Mouse (Mus musculus) thymus, postnatal 14 days (tissue): Measurements from ENCODE around the gene Dclk1.

Experiments used
- DNase-seq: peaks from one replicate; pipeline ENCODE4 v3.0.0; 2021

Gene Dclk1

DNA sequence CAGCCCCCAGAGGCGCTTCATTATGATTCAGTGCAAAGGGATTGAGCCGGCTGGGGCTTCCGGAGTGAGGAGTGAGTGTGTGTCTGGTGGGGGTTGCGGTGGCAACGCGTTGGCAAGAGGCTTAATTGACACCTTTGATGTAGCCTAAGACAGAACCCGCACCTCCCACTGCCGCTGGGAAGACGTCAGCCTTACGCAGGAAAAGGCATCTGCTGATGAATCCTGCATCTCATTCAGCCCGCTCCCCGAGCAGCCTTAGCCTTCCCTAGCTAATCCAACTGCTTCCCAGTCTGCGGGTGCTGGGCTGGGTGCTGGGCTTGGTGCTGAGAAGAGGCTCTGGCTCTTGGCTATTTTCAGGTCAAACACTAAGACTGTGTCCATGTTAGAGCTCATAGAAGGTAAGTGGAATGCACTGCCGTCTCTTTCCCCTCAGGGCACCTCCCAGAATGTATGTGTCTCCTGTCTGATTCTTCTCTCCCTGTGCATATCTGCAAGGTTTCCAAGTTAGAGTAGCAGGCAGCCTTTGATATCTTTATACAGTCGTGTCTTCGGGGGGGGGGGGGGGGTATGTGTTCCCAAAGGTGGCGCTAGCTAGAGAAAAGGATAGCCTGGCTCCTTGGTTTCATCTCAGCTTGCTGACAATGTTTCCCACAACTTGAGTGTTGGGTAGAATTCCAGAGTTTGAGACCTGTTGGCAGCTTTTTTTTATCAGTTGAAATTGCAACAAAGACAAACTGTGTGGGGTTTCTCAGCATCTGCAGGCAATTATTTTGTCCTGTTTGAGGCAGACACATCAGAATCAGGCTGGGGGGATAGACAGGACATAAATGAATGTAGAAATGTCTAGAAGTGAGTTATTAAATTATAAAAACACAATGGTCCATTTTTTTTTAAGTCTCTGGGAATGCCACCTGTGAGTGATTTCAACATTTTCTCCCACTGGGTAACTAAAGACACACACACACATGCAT lies 219.8 kb downstream of the Dclk1 start:
- DNase-seq = peak; percentile 15

GRCm38 (mm10) chr3:55462904-55463668 lies 220.9 kb downstream of the Dclk1 start:
- DNase-seq = no peak

DNA sequence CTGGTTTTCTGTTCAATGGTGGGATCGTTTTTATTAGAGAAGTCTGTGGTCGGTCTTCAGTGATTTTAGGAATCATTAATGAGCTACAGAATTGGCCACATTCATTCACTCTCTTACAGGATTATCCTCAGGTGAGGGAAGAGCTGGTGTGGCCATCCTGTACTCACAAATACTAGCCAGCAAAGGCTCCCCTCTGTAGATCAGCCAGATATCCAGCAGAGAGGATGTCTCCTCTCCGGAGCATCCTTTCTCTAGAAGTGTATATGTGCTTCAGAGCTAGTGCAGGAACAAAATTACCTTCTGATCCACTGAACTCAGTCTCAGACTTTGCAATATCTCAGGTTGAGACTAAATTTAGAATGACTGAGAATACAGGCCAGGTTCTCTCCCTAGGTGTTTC lies 222.1 kb downstream of the Dclk1 start:
- DNase-seq = no peak

- DNase-seq = no peak
Observed at GRCm38 (mm10) chr3:55465785-55466184, 223.6 kb downstream of the Dclk1 start.

DNA sequence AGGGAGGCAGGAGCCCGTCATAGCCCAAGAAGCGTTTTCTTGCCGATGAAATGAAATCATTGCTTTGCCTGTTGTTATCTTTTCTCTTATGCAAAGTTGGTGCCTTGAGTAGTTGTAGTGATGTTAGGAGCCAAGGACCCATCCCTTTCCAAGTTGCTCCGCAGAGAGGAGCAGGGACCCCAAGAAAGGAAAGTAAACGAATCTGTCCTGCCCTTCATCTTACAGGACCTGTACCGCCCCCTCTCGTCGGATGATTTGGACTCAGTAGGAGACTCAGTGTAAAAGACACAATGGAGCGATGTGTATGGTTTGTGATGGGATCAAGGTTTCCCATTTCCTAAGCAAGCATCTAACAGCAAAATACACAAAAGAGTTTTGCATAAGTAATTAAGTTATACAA lies 224.2 kb downstream of the Dclk1 start:
- no peak for DNase-seq

DNA sequence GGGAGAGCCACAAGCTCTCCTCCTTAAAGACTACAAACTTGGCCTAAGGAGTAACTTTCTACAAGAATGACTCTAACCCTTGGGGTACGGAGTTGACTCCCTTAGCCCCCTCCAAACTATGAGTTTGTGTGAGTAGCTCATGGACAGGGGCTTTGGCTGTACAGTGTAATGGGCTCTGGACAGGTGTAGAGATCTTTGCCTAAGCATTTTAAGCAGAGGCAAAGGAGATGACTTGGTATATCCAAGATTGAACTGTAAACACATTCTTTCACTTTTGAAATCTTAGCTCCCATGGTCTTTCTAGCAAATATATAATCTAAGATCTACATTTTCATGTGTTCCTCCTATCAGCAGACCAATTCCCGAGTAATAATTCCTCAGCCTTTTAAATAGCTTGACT lies 229.9 kb downstream of the Dclk1 start, which contains the start of gene Gm21954:
Gm21954 (minus strand) TSS at position 101 of the 400 bp plus-strand sequence.
- no peak for DNase-seq

GRCm38 (mm10) chr3:55473146-55473545 lies 231.0 kb downstream of the Dclk1 start:
- DNase-seq = no peak

GRCm38 (mm10) chr3:55476694-55477093 lies 234.5 kb downstream of the Dclk1 start:
- DNase-seq = no peak

DNA sequence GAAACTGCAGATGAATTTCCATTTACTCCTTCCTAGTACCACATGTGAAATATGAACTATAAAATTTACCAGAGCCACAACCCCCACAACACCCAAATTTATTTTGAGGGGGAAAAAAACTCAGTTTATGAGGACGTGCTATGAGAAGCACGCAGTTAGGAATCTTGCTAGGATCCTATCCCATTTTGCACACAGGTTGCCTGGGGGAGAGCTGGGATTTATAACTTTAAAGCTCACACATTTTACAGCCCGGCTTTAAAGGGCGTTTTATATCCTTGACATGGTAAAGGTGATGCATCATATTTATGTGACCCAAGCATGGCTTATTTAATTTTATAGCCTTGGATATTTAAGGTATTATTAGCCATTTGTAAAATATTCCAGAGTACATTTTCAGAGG lies 237.1 kb downstream of the Dclk1 start:
- DNase-seq = no peak

GRCm38 (mm10) chr3:55481140-55481539 lies 239.0 kb downstream of the Dclk1 start:
- no peak for DNase-seq

DNA sequence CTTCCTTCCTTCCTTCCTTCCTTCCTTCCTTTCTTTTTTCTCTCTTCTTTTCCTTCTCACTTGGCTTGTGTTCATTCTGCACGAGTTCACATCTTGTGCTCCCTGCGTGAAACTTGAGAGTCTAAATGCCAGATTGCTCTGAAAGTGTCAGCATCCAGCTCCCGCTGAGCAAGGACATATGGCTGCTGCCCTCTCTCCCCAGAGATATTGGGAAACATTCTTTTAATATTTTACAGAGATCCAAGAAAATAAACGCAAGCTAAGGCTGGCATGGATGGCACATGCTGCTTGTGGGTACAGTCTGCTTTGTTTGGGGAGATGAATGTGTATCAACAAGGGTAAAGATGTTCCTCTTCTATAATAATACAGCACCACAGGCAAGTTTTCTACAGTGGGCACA lies 241.2 kb downstream of the Dclk1 start:
- DNase-seq = no peak

- DNase-seq = no peak
Observed at GRCm38 (mm10) chr3:55489231-55489990, 247.2 kb downstream of the Dclk1 start.

DNA sequence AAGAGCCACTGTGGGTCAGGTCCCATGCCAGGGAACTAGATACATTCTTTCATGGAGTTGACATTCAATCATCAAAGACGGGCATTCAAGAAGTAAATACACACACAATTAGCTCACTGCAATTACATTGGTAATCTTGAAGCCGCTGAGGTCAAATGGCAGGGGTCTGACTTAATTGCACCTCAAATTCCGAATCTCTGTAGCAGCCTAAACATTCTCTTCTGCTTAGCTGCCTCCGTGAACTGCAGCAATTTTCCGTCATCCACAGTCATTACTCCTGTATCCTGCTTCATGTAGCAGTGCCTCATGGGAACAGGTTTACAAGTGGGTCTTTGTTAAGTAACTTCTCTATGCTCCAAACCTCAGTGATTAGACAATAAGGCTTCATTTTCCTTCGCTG lies 249.9 kb downstream of the Dclk1 start:
- no peak for DNase-seq

- no peak for DNase-seq
Observed at GRCm38 (mm10) chr3:55494348-55494747, 252.2 kb downstream of the Dclk1 start.

DNA sequence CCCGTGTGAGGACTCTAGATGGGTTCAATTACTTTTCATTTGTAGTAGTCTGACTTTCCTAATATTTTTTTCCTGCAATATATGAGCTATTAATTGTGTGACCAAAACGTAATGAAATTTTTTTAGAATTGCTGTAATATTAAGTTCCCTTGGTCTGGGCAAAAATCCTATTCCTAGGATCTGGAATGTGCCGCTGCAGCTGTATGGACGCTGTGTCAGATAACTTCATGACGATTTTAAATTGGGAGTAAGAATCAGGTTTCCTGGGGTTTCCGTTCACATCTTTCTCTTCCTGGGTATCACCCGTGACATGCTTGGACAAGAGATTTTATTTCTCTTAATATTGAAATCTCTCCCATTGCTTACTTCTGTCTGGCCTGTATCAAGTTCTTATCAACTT lies 253.1 kb downstream of the Dclk1 start:
- no peak for DNase-seq

DNA sequence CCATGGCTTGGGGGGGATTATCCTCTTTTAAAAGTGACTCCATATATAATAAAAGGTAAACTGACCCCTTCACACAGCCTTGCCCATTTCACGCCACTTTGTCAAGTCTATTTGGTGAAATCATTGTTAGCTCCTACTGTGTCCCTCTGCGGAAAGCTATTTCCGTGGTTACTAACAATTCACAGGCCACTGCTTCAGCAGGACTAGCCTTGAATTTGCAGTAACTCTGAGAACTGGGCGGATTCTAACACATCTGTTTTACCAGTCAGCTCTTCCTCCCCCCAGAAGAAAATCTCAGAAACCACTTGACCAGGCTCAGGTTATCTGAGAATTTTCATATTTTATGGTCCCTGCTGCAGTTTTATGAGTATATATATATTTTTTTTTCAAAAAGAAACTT lies 253.7 kb downstream of the Dclk1 start:
- DNase-seq = no peak

DNA sequence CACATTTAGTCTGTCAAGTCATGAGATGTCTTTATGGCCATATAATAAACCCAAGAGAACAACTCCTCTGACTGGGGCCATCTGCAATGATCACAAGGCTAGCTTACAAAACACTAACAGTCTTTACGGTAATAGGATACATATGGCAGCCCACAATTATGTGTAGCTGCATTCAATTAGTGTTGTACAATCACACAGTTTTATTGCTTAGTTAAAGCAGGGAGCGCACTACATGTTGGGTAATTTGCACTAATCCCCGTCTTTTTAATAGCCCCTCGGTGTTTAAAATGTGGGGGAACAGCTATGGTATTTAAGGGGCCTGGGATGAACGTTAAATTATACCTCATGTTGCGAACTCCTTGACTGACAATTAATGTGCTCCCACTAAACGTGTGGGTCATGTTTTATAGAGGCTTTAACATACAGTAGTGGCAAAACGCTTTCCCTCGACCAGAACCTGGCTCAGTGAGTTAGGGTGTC lies 254.3 kb downstream of the Dclk1 start:
- DNase-seq = no peak

DNA sequence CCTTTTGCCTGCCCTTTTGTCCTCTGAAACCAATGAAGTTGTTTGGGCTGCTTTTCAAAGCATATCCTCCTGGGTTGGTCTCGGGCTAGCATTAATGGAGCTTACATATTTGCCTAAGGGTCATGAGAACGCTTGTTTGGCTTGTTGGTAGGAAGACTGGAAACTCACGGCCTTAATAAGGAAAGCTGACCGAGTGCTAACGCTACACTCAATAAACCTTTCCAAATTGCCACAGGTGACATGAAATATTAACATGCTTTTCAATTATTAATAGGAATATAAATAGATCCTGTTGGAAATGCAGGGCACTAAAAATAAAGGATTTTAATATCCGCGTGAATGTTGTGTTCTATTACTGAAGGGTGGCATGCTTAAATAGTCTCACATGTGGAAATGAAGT lies 257.1 kb downstream of the Dclk1 start:
- no peak for DNase-seq

- no peak for DNase-seq
Observed at GRCm38 (mm10) chr3:55510198-55510597, 268.0 kb downstream of the Dclk1 start.

DNA sequence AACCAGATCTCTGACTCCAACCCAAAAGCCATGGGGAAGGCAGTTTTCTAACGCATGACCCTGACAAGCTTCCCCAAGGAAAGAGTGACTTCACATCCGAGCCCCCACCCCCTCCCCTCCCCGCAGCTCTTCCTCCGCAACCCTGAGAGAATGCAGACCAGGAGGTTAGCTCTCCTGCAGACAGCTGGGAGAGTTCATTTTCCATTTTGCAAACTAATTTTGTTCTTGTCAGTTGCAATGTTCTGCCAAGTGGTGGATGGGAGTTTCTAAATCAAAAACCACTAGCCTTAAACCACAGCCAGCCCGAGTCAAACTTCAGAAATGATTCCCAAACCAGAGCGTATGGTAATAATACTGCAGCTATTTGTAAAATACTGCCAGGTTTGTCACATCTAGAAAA lies 269.5 kb downstream of the Dclk1 start:
- no peak for DNase-seq

DNA sequence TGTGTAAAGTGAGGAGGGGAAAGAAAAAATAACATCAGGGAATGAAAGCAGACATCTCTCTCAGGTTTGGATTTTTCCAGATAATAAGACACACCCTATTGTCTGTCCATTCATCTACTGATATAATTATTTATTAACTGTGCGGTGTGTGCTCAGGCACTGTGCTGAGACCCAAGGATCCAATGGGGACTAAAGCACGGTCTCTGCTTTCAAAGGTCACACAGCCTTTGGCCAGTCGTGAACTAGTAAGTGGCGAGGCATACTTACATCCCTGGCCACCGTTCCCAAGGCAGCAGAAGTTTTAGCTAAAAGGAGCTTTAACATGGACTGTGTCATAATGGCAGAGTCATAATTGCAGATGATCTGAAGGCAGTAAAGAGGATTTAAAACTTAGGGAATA lies 273.8 kb downstream of the Dclk1 start:
- DNase-seq = no peak

DNA sequence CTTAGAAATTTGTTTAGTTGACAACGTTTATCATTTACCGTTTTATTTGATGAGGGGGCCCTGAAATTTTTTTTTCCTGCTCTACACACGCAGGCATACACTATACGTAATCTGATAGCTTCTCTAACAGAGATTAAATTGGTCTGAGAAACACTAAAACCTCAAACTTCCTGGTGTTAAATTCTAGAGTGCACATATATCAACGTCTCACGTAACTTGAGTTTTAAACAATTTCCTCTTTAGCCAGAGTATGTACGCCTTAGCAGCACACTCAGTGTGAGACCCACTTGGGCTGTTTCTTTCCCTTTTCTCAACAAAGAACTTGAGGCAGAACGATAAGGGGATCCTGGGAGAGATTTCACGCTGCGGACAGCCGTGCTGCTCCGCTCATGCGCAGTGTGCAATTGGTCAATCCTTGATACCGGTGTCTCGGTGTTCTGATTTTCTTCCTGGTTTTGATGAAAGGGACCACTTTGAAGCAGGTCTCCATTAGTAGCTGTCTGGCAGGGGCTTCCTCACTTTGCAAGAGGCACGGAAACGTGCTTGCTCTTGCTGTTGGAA lies 275.4 kb downstream of the Dclk1 start:
- no peak for DNase-seq
